Mouse (Mus musculus): ENCODE measurements around the gene Pan3.
A peak's percentile ranks its signal among the peaks of the same experiment; 100 is the strongest.

DNA sequence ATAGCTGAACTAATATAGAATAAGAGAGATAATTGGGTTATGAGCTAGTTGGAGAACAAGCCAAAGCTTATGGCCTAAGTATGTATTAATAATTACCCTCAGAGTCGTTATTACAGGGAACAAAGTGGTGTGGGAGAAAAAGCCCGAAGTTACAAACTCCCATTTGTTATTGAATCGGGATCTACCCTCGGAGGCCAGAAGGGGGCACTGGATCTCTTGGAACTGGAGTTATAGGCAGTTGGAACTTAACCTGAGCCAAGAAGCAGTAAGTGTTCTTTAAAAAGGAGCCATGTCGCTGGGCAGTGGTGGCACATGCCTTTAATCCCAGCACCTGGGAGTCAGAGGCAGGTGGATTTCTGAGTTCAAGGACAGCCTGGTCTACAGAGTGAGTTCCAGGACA, 27.5 kb upstream of the Pan3 start:
- TF ChIP-seq POLR2A (IDR thresholded peaks at IDR 0.05; ENCODE audit: insufficient read depth, low read depth, low read length) (no peak), CTCF (IDR thresholded peaks at IDR 0.05) (peak; percentile 67), EP300 (IDR thresholded peaks at IDR 0.05; ENCODE audit: insufficient read depth, low read depth, low read length) (no peak)

Data from heart, adult 2 months (tissue).